Comparison of ENCODE assay signal across 8 mouse cellular contexts in the genomic region with DNA sequence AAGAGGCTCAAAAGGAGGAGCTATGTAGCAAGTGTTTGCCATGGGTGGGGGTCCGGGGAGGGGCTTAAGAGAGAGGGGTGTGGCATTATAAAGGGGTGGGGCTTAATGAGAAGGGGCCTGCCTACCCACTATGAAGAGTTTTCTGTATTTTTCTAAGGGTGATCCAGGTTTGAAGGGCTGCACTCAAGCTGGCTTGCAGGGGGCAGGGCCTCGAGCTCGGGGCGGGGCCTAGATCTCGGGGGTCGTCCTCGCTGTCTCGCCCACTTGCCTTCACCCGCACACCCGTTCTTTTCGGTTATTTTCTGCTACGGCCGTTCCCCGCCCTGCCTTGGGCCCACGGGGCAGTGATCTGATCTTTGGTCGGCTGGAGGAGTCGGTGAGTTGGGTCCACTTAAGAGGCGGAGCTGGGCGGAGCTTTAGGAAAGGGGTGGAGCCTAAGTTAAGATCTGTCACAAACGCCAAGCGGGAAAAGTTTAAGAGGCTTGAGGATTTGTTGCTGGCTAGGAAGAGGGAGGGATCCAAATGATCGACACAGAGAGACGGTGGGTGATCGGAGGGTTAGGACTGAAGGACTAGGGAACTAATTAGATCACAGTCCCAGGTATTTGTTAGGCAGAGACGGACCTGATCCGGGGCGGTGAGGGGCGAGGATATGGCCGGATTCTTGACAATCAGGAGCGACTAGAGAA. TPM values are rescaled to one million over a fixed set of nuclear protein-coding genes. Genes with fewer than 3 reads are reported as not detected.
DNase-seq lines count a peak whose midpoint lies in the region; ATAC-seq and TF ChIP-seq lines count a peak whose summit lies in the region.

A gene (plus strand): TSS at position 145 of the 689 bp plus-strand sequence.
A gene (minus strand): TSS at position 346 of the 689 bp plus-strand sequence.

- peak within 1 kb of the TSS; percentile 75 for H3K4me3 ChIP-seq in forebrain, embryonic 10.5 days
- H3K4me3 ChIP-seq in heart, embryonic 16.5 days (ENCODE audit: low read length), result peak within 1 kb of the TSS; percentile 58

- TF ChIP-seq CTCF in brain, embryonic 14.5 days (IDR thresholded peaks at IDR 0.05; ENCODE audit: borderline replicate concordance, extremely low read depth, insufficient read depth, insufficient read length), result no peak

- DNase-seq in Muller cell, postnatal 12 days (ENCODE audit: inconsistent ontology term), result peak; percentile 89
- peak; percentile 75 for DNase-seq in brain, embryonic 14.5 days (ENCODE audit: low read depth)
- peak; percentile 74 for DNase-seq in forebrain, embryonic 10.5 days (ENCODE audit: extremely low spot score, low spot score)
- peak; percentile 92 for DNase-seq in kidney, postnatal 14 days
- peak; percentile 83 for DNase-seq in lung, postnatal 25 days (ENCODE audit: low spot score)
- peak; percentile 69 for DNase-seq in ovary, postnatal 14 days (ENCODE audit: low spot score)

- H3K4me2 ChIP-seq in heart, embryonic 16.5 days (ENCODE audit: low read depth, low read length), result peak within 1 kb of the TSS; percentile 86

- peak within 1 kb of the TSS; percentile 72 for H3K9ac ChIP-seq in heart, embryonic 16.5 days (ENCODE audit: low read length)

- H3K27ac ChIP-seq in forebrain, embryonic 10.5 days, result peak within 1 kb of the TSS; percentile 92
- peak within 1 kb of the TSS; percentile 72 for H3K27ac ChIP-seq in heart, embryonic 16.5 days (ENCODE audit: low read length)

- H3K9me3 ChIP-seq in forebrain, embryonic 10.5 days, result no peaks in the 10 kb centered on the region
- H3K9me3 ChIP-seq in heart, embryonic 16.5 days (replicated peaks; ENCODE audit: control insufficient read depth, low read length), result no peaks in the 10 kb centered on the region

- peaks cover 69% of the 10 kb centered on the region for H3K27me3 ChIP-seq in forebrain, embryonic 10.5 days (ENCODE audit: poor library complexity, severe bottlenecking)
- H3K27me3 ChIP-seq in heart, embryonic 16.5 days (ENCODE audit: control insufficient read depth, insufficient read depth, low read length), result peaks cover 38% of the 10 kb centered on the region

- H3K36me3 ChIP-seq in forebrain, embryonic 10.5 days (replicated peaks), result peaks cover 42% of the 10 kb centered on the region
- H3K36me3 ChIP-seq in heart, embryonic 16.5 days (ENCODE audit: control insufficient read depth, insufficient read depth), result peaks cover 19% of the 10 kb centered on the region

- no peak for TF ChIP-seq POLR2A in brain, embryonic 14.5 days (IDR thresholded peaks at IDR 0.05; ENCODE audit: borderline replicate concordance, extremely low read depth, insufficient read depth, insufficient read length, poor library complexity, severe bottlenecking)

- under 1% methylated on average over 30 of the region's 30 CpGs for WGBS in forebrain, embryonic 10.5 days
- WGBS in heart, embryonic 16.5 days, result 2% methylated on average over 30 of the region's 30 CpGs

- ATAC-seq in heart, embryonic 16.5 days (replicated peaks; ENCODE audit: extremely low read depth, insufficient read depth, low FRiP score), result peak; percentile 53
- no peak for ATAC-seq in inflammation-experienced regulatory T-cells, adult 6 months

- H3K4me1 ChIP-seq in forebrain, embryonic 10.5 days, result peaks cover 67% of the 10 kb centered on the region
- peaks cover 20% of the 10 kb centered on the region for H3K4me1 ChIP-seq in heart, embryonic 16.5 days (ENCODE audit: control insufficient read depth, insufficient read depth, low read length)

RNA-seq across cellular contexts. Expression of the first gene that starts in this region (rescaled TPM):
- polyA plus RNA-seq in brain, embryonic 14.5 days (2012; rRNA removed), result 0.38 and 0.85 TPM in 2 replicates
- polyA plus RNA-seq in forebrain, embryonic 10.5 days (2016; fragmentation: Nextera tagmentation; extraction: Ambion mirVana), result 0.69 and 1.1 TPM in 2 replicates
- polyA plus RNA-seq in heart, embryonic 16.5 days (2015; fragmentation: Nextera tagmentation; extraction: Ambion mirVana), result 0.14 and 0.59 TPM in 2 replicates
- not detected for polyA plus RNA-seq in inflammation-experienced regulatory T-cells, adult 6 months (2017; shearing (Covaris generic))

RNA-seq across cellular contexts. Expression of the second gene that starts in this region (rescaled TPM):
- 29.0 and 35.6 TPM in 2 replicates for polyA plus RNA-seq in brain, embryonic 14.5 days (2012; rRNA removed)
- polyA plus RNA-seq in forebrain, embryonic 10.5 days (2016; fragmentation: Nextera tagmentation; extraction: Ambion mirVana), result 4.4 and 5.4 TPM in 2 replicates
- 1.2 and 2.0 TPM in 2 replicates for polyA plus RNA-seq in heart, embryonic 16.5 days (2015; fragmentation: Nextera tagmentation; extraction: Ambion mirVana)
- polyA plus RNA-seq in inflammation-experienced regulatory T-cells, adult 6 months (2017; shearing (Covaris generic)), result under 1 TPM; 0.18 to 0.46 (median 0.46) TPM
